Mouse (Mus musculus): ENCODE results near the gene Arhgap20.

Gene Arhgap20

DNA sequence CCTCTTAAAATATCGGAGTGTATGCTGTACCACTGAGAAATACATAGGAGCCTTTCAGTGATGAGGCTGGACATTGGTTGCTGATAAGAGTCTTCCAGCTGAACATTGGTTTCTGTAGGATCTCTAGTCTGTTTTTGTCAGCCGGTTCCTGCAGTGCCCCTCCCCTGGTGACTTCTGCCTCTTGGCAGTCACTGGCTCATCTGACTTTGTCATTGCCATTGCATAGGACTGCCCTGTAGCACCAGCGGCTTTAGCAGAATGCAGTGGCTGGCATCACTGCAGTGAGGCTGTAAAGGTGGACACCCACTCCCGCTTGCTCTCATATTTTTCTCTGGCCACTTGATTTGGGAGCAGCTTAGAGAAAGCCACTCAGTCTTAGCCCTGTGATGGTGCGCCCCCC lies 33.1 kb downstream of the Arhgap20 start:
- DNase-seq (ENCODE audit: low read depth, low spot score) = no peak

DNA sequence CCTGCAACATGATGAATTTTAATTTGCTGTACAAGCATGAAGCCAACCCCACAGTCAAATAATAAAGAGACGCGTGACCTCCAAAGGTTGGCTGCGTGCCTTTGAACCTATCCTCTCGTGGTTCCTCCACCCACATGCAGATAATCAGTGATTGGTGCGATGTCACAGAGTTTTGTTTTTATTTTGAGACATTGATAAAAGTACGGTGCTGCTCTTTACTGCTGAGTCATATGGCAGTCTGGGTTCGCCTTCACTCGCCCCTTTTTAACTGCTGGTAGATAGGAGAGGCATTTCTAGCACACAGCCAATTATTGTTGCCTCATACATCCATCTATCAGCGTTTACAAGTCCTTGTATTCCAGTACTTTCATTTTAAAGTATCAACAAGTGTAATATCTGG lies 34.0 kb downstream of the Arhgap20 start:
- no peak for DNase-seq (ENCODE audit: low read depth, low spot score)

GRCm38 (mm10) chr9:51807272-51807671 lies 42.1 kb downstream of the Arhgap20 start:
- no peak for DNase-seq (ENCODE audit: low read depth, low spot score)

GRCm38 (mm10) chr9:51812931-51813330 lies 47.8 kb downstream of the Arhgap20 start:
- DNase-seq (ENCODE audit: low read depth, low spot score) = no peak

- DNase-seq (ENCODE audit: low read depth, low spot score) = no peak
These were observed 59.4 kb downstream of the Arhgap20 start for GRCm38 (mm10) chr9:51824516-51824915.

GRCm38 (mm10) chr9:51831596-51831995 lies 66.5 kb downstream of the Arhgap20 start:
- no peak for DNase-seq (ENCODE audit: low read depth, low spot score)

DNA sequence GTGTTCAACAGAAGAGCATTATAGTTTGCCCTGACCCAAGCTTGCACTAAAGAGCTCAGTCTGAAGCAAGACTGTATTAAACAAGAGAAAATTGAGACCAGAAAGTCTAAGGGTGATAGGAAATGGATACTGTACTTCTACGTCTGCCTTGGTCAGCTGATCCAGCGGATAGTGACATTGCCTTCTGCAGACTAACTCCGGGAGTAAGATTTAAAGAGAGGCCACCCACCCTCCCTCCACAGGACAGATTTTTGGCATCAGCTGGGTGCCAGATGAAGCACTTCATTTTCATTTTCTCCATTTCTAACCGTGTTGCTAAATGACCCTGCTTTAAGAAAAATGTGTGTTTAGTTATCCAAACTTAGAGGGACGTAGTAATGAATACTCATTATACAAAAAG lies 67.2 kb downstream of the Arhgap20 start:
- DNase-seq (ENCODE audit: low read depth, low spot score) = no peak

- no peak for DNase-seq (ENCODE audit: low read depth, low spot score)
These were observed 72.6 kb downstream of the Arhgap20 start for GRCm38 (mm10) chr9:51837716-51838115.

DNA sequence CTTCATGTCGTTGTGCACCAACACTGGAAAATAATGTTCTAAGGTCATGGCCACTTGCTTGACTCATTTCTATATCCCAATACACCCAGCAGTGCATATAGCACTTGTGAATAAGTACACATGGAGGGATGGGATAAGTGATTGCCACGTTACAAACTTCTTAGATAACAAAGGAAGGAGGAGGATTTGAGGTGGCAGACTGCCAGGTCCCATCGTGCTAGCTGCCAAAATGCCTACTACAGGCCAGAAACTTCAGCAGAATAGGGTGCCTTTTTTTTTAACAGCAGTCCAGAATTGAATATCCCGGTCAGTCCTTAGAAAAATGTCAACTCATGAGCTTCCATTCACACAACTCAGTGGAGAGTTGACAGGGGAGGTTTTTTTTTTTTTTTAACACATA lies 78.1 kb downstream of the Arhgap20 start:
- DNase-seq (ENCODE audit: low read depth, low spot score) = no peak

DNA sequence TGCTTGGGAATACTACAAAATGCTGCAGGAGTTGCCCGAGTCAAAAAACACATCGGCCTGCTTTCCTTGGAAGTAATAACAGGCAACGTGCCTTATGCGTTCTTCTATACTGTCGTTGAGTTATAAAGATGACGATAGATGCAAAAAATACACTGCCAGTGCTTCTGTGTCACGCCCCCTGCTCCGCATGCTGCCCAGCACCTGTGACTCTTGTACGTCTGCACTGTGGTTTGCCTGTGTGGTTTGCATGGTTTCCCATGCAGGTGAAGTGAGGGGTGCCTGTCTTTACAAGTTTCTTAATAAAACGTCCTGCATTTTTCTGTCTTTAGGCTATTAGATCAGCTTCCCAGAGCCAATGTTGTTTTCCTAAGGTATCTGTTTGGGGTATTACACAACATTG lies 80.7 kb downstream of the Arhgap20 start:
- DNase-seq (ENCODE audit: low read depth, low spot score) = no peak

DNA sequence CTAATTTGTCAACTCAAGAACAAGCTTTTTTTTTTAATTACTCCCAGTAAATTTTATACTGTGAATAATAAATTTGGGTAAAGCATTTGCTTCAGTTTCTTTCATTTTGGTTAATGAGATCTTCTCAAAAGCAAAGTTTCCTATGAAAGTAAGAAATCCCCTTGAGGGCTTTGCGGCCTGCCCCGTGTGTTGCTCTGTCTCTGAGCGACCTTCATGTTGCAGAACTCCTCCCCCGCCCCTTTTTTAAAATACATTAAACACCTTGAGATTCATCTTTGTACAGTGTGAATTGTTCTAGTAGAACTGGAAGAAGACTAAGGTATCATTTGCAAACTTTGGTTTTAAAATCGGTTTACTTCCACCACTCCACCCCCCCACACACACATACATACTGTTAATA lies 88.6 kb downstream of the Arhgap20 start:
- DNase-seq (ENCODE audit: low read depth, low spot score) = no peak

- DNase-seq (ENCODE audit: low read depth, low spot score) = no peak
These were observed 99.1 kb downstream of the Arhgap20 start for GRCm38 (mm10) chr9:51864273-51864672.

DNA sequence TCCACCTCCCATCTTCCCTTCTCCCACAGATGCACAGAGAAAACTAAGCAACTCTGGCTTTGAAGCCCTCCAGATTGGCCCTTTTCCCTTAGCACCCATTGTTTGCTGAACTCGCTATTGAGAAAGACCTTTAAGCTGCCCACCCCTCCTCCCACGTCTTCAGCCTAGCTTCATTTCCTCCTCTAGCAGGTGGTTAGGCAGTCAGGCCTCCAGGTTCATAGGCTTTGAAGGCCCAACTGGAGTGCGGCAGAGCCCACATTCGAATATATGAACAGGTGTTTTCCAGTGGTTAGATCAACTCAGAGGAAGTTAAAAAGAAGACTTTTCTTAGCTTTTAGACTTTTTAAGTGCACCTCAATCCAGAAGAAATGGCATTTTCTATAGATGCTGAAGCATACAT lies 101.5 kb downstream of the Arhgap20 start:
- DNase-seq (ENCODE audit: low read depth, low spot score) = no peak

DNA sequence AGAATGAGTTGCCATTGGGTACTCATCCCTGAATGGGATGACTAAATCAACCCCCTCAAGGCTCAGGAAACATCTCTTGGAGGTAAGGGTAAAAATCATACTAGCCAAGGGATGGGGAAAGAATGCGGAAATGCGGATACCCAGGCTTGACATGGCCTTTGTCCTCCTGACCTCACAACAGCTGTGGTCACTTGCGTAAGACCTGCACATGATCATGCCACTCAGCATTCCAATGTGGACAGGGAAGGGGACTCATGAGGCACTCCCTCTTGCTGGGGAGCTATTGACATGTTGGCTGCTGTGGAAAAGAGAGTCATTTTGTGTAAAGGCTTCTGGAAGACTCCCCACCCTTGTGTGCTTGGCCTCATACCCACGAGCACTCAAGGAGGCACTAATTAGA lies 103.9 kb downstream of the Arhgap20 start:
- no peak for DNase-seq (ENCODE audit: low read depth, low spot score)

GRCm38 (mm10) chr9:51874348-51874747 lies 109.2 kb downstream of the Arhgap20 start:
- no peak for DNase-seq (ENCODE audit: low read depth, low spot score)

GRCm38 (mm10) chr9:51875531-51875930 lies 110.4 kb downstream of the Arhgap20 start:
- DNase-seq (ENCODE audit: low read depth, low spot score) = no peak

DNA sequence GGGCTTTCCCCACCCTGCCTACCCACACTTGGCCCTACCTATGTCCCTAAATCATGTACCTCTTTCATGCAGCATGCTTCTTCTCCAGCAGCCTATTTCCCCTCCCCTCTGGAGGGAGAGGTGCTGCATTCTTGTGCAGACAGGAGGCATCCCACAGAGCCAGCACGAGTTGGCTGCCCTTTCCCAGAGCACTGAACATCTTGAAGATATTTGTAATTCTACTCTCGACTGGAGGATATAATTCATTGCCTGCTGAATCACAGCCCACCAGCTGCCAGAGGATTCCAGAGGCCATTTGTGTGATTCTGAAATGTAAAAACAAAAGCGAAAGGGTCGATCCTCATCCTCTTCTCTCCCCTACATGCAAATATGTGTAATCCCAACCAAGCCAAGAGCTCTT lies 116.2 kb downstream of the Arhgap20 start:
- DNase-seq (ENCODE audit: low read depth, low spot score) = no peak

GRCm38 (mm10) chr9:51881881-51882280 lies 116.7 kb downstream of the Arhgap20 start:
- no peak for DNase-seq (ENCODE audit: low read depth, low spot score)

- no peak for DNase-seq (ENCODE audit: low read depth, low spot score)
These were observed 118.2 kb downstream of the Arhgap20 start for GRCm38 (mm10) chr9:51883319-51883718.

GRCm38 (mm10) chr9:51892921-51893320 lies 127.8 kb downstream of the Arhgap20 start:
- DNase-seq (ENCODE audit: low read depth, low spot score) = no peak
